Mouse (Mus musculus) neural tube, embryonic 13.5 days (tissue): ENCODE measurements at regions not wholly inside any gene's neighbourhood (a gene's known extent, or its start where the extent isn't known, plus 50 kb on each side); places are given as distances from the start of the nearest gene placed in this dataset.
A peak's percentile ranks its signal among the peaks of the same experiment; 100 is the strongest.

Source experiments
- ATAC-seq: fragments of 200-750 bp; cut with Nextera tagmentation; 2 replicates; pipeline ENCODE4 v1.8.0; 2017; ENCODE audit warnings: low read depth, mild to moderate bottlenecking, moderate TSS enrichment, moderate library complexity
- H3K27ac ChIP-seq: fragments of 300-500 bp; sonication (generic); replicated peaks from 2 replicates; pipeline ENCODE4 v1.5.1; 2015; ENCODE audit warnings: moderate library complexity, mild to moderate bottlenecking, inconsistent platforms
- H3K27me3 ChIP-seq: fragments of 300-500 bp; sonication (generic); 2 replicates; pipeline ENCODE4 v1.6.1; 2015; ENCODE audit warnings: mild to moderate bottlenecking, inconsistent platforms
- H3K36me3 ChIP-seq: fragments of 300-500 bp; sonication (generic); 2 replicates; pipeline ENCODE4 v1.6.1; 2015; ENCODE audit warnings: mild to moderate bottlenecking, inconsistent platforms
- H3K4me1 ChIP-seq: fragments of 300-500 bp; sonication (generic); replicated peaks from 2 replicates; pipeline ENCODE4 v1.6.1; 2015; ENCODE audit warnings: inconsistent platforms
- H3K4me2 ChIP-seq: fragments of 300-500 bp; sonication (generic); 2 replicates; pipeline ENCODE4 v1.6.1; 2015; ENCODE audit warnings: inconsistent platforms, mild to moderate bottlenecking, moderate library complexity
- H3K4me3 ChIP-seq: fragments of 300-500 bp; sonication (generic); 2 replicates; pipeline ENCODE4 v1.5.1; 2015; ENCODE audit warnings: mild to moderate bottlenecking, inconsistent platforms
- H3K9ac ChIP-seq: fragments of 300-500 bp; sonication (generic); 2 replicates; pipeline ENCODE4 v1.6.1; 2015; ENCODE audit warnings: moderate library complexity, mild to moderate bottlenecking, inconsistent platforms
- H3K9me3 ChIP-seq: fragments of 300-500 bp; sonication (generic); 2 replicates; pipeline ENCODE4 v1.6.1; 2016; ENCODE audit warnings: inconsistent platforms
- WGBS: fragments of 180-500 bp; shearing (Covaris S2); methylation state at CpG from one replicate; pipeline ENCODE4 v1.1.7; 2015; 5-methylcytosine and 5-hydroxymethylcytosine counted together

GRCm38 (mm10) chr3:41432376-41432775, 123.2 kb upstream of the Jade1 start:
- Histone ChIP-seq H3K4me3 (no peak overlapping the region), H3K9ac (no peak overlapping the region), H3K9me3 (no peaks in the 10 kb centered on the region), H3K27ac (no peak overlapping the region), H3K36me3 (no peaks in the 10 kb centered on the region), H3K4me1 (peaks cover 7% of the 10 kb centered on the region), H3K4me2 (no peak overlapping the region), H3K27me3 (no peaks in the 10 kb centered on the region)
- WGBS = 83% methylated on average over 5 of the region's 5 CpGs
- ATAC-seq = no peak

- no peak for ATAC-seq
- whole genome bisulfite sequencing = 74% methylated on average over 3 of the region's 3 CpGs
- no peaks in the 10 kb centered on the region for H3K27me3 ChIP-seq
- peaks cover 7% of the 10 kb centered on the region for H3K4me1 ChIP-seq
- no peaks in the 10 kb centered on the region for H3K9me3 ChIP-seq
- no peaks in the 10 kb centered on the region for H3K36me3 ChIP-seq
- H3K4me2 ChIP-seq = no peak overlapping the region
- H3K9ac ChIP-seq = no peak overlapping the region
- no peak overlapping the region for H3K27ac ChIP-seq
- no peak overlapping the region for H3K4me3 ChIP-seq
Measured at GRCm38 (mm10) chr3:41430191-41430590, 125.3 kb upstream of the Jade1 start.

GRCm38 (mm10) chr3:41426946-41427345, 128.6 kb upstream of the Jade1 start:
- H3K27me3 ChIP-seq = no peaks in the 10 kb centered on the region; the same call in 1 of the 2 replicates
- no peak overlapping the region for H3K4me3 ChIP-seq
- no peaks in the 10 kb centered on the region for H3K9me3 ChIP-seq
- H3K4me1 ChIP-seq = peaks cover 17% of the 10 kb centered on the region
- H3K27ac ChIP-seq = no peak overlapping the region
- no peak overlapping the region for H3K9ac ChIP-seq
- H3K4me2 ChIP-seq = no peak overlapping the region
- ATAC-seq = no peak
- WGBS = 53% methylated on average over 3 of the region's 3 CpGs
- H3K36me3 ChIP-seq = no peaks in the 10 kb centered on the region

- Histone ChIP-seq H3K36me3 (no peaks in the 10 kb centered on the region), H3K27me3 (no peaks in the 10 kb centered on the region; the same call in 1 of the 2 replicates), H3K4me3 (no peak overlapping the region), H3K9ac (no peak overlapping the region), H3K4me2 (no peak overlapping the region), H3K9me3 (no peaks in the 10 kb centered on the region), H3K4me1 (peaks cover 17% of the 10 kb centered on the region), H3K27ac (no peak overlapping the region)
- no peak for ATAC-seq
- WGBS = 84% methylated on average over 8 of the region's 8 CpGs
Measured at GRCm38 (mm10) chr3:41425863-41426262, 129.7 kb upstream of the Jade1 start.

GRCm38 (mm10) chr3:41424142-41424939, 131.2 kb upstream of the Jade1 start:
- ATAC-seq = no peak
- Histone ChIP-seq H3K27me3 (no peaks in the 10 kb centered on the region; the same call in 1 of the 2 replicates), H3K4me3 (no peak overlapping the region), H3K9ac (no peak overlapping the region), H3K4me1 (peaks cover 10% of the 10 kb centered on the region), H3K27ac (no peak overlapping the region), H3K4me2 (no peak overlapping the region), H3K9me3 (no peaks in the 10 kb centered on the region), H3K36me3 (no peaks in the 10 kb centered on the region)
- 6% methylated on average over 8 of the region's 10 CpGs for WGBS

- no peak for ATAC-seq
- Histone ChIP-seq H3K4me1 (peaks cover 10% of the 10 kb centered on the region), H3K36me3 (no peaks in the 10 kb centered on the region), H3K27ac (no peak overlapping the region), H3K27me3 (no peaks in the 10 kb centered on the region; the same call in 1 of the 2 replicates), H3K9ac (no peak overlapping the region), H3K4me3 (no peak overlapping the region), H3K9me3 (no peaks in the 10 kb centered on the region), H3K4me2 (no peak overlapping the region)
- 44% methylated on average over 5 of the region's 5 CpGs for WGBS
Measured at GRCm38 (mm10) chr3:41423630-41424029, 131.9 kb upstream of the Jade1 start.

GRCm38 (mm10) chr3:41422615-41423579, 132.6 kb upstream of the Jade1 start:
- H3K9ac ChIP-seq = no peak overlapping the region
- no peak overlapping the region for H3K4me3 ChIP-seq
- H3K27ac ChIP-seq = no peak overlapping the region
- H3K36me3 ChIP-seq = no peaks in the 10 kb centered on the region
- H3K27me3 ChIP-seq = no peaks in the 10 kb centered on the region; the same call in 1 of the 2 replicates
- H3K4me1 ChIP-seq = peaks cover 10% of the 10 kb centered on the region
- ATAC-seq = peak; percentile 32; the same call in 1 of the 2 replicates
- no peaks in the 10 kb centered on the region for H3K9me3 ChIP-seq
- 15% methylated on average over 14 of the region's 14 CpGs for WGBS
- no peak overlapping the region for H3K4me2 ChIP-seq

GRCm38 (mm10) chr3:41413771-41414170, 141.8 kb upstream of the Jade1 start:
- no peaks in the 10 kb centered on the region for H3K36me3 ChIP-seq
- WGBS = 100% methylated on average over 1 of the region's 1 CpGs
- no peak overlapping the region for H3K4me3 ChIP-seq
- H3K27me3 ChIP-seq = no peaks in the 10 kb centered on the region
- H3K4me1 ChIP-seq = peaks cover 8% of the 10 kb centered on the region
- no peak for ATAC-seq
- H3K9ac ChIP-seq = no peak overlapping the region
- no peak overlapping the region for H3K4me2 ChIP-seq
- no peaks in the 10 kb centered on the region for H3K9me3 ChIP-seq
- H3K27ac ChIP-seq = no peak overlapping the region

GRCm38 (mm10) chr3:41412698-41413097, 142.8 kb upstream of the Jade1 start:
- Histone ChIP-seq H3K36me3 (no peaks in the 10 kb centered on the region), H3K4me3 (no peak overlapping the region), H3K9me3 (no peaks in the 10 kb centered on the region), H3K4me1 (peaks cover 14% of the 10 kb centered on the region), H3K27me3 (no peaks in the 10 kb centered on the region), H3K4me2 (no peak overlapping the region), H3K27ac (no peak overlapping the region), H3K9ac (no peak overlapping the region)
- WGBS = 94% methylated on average over 2 of the region's 2 CpGs
- ATAC-seq = no peak

GRCm38 (mm10) chr3:41408821-41409737, 146.5 kb upstream of the Jade1 start:
- no peaks in the 10 kb centered on the region for H3K9me3 ChIP-seq
- peak; percentile 93 for ATAC-seq
- WGBS = 9% methylated on average over 15 of the region's 15 CpGs
- peak overlapping the region; percentile 67 for H3K9ac ChIP-seq
- no peaks in the 10 kb centered on the region for H3K27me3 ChIP-seq
- peak overlapping the region; percentile 64 for H3K27ac ChIP-seq
- H3K4me1 ChIP-seq = peaks cover 14% of the 10 kb centered on the region
- H3K4me2 ChIP-seq = peak overlapping the region; percentile 66
- peak overlapping the region; percentile 44 for H3K4me3 ChIP-seq
- H3K36me3 ChIP-seq = no peaks in the 10 kb centered on the region

GRCm38 (mm10) chr3:41408423-41408820, 147.1 kb upstream of the Jade1 start:
- WGBS = 5% methylated on average over 14 of the region's 14 CpGs
- ATAC-seq = peak; percentile 96
- peak overlapping the region; percentile 44 for H3K4me3 ChIP-seq
- peak overlapping the region; percentile 64 for H3K27ac ChIP-seq
- no peaks in the 10 kb centered on the region for H3K9me3 ChIP-seq
- no peaks in the 10 kb centered on the region for H3K36me3 ChIP-seq
- H3K4me2 ChIP-seq = peak overlapping the region; percentile 66
- H3K4me1 ChIP-seq = peaks cover 16% of the 10 kb centered on the region
- peak overlapping the region; percentile 67 for H3K9ac ChIP-seq
- H3K27me3 ChIP-seq = no peaks in the 10 kb centered on the region
